Mouse (Mus musculus) left cerebral cortex, adult 18-20 months (tissue): ENCODE data around the gene Rassf9. TPM values are rescaled to one million over a fixed set of nuclear protein-coding genes. Genes with fewer than 3 reads are reported as not detected.
A peak's percentile ranks its signal among the peaks of the same experiment; 100 is the strongest.

Experiments
- DNase-seq, 2 experiments: peaks; one replicate each; pipeline ENCODE4 v3.0.0; 2021 to 2022; ENCODE audit warnings: low spot score in 2 of 2, mixed read lengths in 1 of 2
- long read RNA-seq, 2 experiments: library from polyadenylated mRNA; stranded (forward); transcript quantifications; one replicate each; pipeline ENCODE4 v2.0.0; 2021
- total RNA-seq, 2 experiments: library from RNA; stranded (reverse); gene quantifications; 2 replicates each; pipeline ENCODE4 v1.2.3; 2021

The Rassf9 gene
- total RNA-seq: 1 to 10 TPM; 1.4 to 1.6 TPM
- long read RNA-seq, experiment 1, full-length matches to known transcripts: 1 of 2 reads
- long read RNA-seq, experiment 1, partial matches to known transcripts: 0 of 2 reads
- long read RNA-seq, experiment 1, other reads (novel, unspliced or antisense): 1 of 2 reads
- long read RNA-seq, experiment 2, full-length matches to known transcripts: 2 of 3 reads
- long read RNA-seq, experiment 2, partial matches to known transcripts: 0 of 3 reads
- long read RNA-seq, experiment 2, other reads (novel, unspliced or antisense): 1 of 3 reads

DNA sequence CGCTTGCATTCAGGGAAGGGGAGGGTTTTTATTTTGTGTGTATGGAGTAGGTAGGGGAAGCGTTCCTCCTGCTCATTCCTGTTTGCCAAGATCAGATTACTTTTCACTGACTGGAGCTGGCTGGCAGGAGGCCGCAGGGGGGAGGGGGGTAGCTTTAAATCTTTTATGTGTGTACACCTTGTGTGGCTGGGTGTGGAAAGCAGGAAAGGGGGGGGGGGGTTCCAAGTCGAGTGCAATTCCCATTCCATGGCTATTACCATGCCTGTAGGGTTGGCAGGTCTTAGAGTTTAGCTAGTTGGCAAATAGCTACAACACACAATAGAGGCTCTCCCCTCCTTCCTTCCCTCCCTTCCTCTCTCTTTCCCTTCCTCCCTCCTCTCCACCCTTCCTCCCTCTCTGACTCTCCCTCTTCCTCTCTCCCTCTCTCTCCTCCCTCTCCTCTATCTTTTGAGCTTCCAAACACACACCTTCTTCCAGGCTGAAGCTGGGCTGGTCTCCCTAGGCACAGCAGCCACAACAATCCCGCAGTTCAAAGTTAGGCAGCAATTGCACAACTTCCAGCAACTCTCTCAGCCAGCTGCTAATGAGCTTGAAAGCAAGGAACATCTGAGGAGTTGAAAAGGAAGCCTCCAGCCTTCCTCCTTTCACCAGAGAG lies at the start of gene Rassf9:
Gene Rassf9, plus strand, starts transcription at position 416 of the 655 bp plus-strand sequence.
- no peak for DNase-seq

DNA sequence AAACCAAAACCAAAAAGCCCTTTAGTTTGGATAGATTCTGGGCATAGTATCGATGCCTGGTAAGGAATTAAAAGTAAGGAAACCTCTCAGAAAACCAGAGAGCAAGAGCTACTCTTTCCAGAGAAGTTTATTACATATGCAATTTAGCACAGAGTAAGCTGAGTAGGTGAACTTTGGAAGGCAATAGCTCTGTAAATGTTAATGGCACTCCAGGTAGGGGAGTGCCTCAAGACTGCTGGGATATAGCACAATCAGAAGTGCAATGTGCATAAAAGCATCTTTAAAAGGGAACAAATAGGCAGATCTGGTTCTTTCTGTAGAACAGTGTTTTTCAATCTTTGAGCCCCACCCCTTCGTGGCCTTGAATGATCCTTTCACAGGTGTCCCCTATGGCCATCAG lies 42.6 kb upstream of the Rassf9 start:
- no peak for DNase-seq

GRCm38 (mm10) chr10:102490386-102490785 lies 21.6 kb upstream of the Rassf9 start, which contains the start of gene Nts:
Nts (minus strand) TSS chr10:102490486.
- DNase-seq: no peak

DNA sequence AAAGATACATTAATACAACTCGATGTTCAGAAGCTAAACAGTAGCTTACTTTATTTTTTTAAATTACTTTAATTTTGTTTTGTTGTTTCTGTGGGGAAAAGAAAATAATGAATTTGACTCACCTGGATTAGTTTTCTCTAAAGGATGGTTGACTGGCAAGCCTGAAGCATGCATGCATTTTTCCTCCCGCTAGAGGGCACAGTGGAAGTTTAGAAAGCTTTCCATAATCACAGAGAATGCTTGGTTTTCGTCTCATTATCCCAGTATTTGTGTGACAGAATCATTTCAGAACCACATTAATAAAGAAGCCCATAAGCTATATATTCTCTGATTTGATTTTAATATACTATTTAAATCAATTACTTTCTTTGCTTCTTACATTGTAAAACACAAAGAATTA lies 20.2 kb upstream of the Rassf9 start:
- DNase-seq: peak; percentile 59 to 63

DNA sequence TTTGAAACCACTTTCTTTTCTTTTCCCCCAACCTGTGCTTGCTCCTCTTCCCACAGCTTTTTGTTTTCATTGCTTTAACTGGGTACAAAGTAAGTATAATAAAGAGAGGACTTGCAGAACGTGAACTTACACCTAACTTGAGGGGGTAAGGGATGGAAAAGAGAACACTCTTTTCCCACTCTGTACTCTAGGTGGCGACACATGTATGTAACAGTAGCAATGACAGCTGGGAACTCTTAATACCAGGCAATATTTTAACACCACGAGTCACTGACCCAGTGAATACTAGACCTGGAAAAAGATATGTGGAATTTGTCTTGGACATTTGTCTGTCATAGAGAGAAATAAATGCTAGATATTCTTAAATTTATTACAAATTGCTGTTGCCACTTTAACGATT lies 13.3 kb upstream of the Rassf9 start:
- peak in 1 of 2 experiments; percentile 9 for DNase-seq

DNA sequence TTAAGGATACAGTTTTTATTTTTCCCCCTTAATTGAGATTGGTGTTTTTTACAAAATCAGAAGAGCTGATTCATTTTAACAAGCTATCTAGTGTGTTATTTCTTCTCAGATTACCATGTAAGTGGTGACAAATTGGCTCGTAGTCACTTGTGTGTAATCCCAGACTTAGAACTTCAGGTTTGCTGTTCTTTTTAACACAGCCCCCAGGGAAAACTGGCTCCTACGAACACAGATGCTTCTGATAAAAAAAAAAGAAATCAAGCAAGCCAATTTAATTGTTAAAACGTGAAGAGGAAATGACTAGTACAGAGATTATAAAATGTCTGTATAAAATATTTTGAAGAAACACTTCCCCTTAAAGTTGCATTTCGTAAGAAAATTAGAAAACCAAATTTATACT lies 4.6 kb upstream of the Rassf9 start:
- no peak for DNase-seq

- DNase-seq: no peak
These were observed 588 bp upstream of the Rassf9 start for GRCm38 (mm10) chr10:102511461-102511806.

- DNase-seq: no peak
These were observed 2.1 kb downstream of the Rassf9 start for GRCm38 (mm10) chr10:102514159-102514558.

- no peak for DNase-seq
These were observed 15.9 kb downstream of the Rassf9 start for GRCm38 (mm10) chr10:102527901-102528300.

- DNase-seq: no peak
These were observed 41.9 kb downstream of the Rassf9 start for GRCm38 (mm10) chr10:102553941-102554340.

- DNase-seq: no peak
These were observed 50.5 kb downstream of the Rassf9 start for GRCm38 (mm10) chr10:102562488-102562887.

DNA sequence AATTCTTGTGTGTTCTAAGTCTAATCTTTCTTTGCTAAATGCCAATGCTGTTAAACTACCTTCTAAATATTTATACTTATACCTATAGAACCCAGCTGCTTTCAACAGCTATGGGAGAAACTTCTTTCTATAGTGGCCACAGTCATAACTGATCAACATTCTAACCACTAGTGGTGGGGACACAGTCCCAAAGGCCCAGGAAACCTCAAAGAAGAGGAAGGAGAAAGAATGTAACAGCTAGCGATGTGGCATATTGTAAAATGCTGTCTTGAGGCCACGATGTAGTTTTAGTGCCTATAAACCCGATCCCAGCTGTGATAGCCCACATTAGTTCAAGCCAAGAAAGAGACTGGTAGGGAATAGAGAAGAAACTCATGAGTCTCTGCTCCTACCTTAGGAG lies 65.9 kb downstream of the Rassf9 start:
- no peak for DNase-seq

DNA sequence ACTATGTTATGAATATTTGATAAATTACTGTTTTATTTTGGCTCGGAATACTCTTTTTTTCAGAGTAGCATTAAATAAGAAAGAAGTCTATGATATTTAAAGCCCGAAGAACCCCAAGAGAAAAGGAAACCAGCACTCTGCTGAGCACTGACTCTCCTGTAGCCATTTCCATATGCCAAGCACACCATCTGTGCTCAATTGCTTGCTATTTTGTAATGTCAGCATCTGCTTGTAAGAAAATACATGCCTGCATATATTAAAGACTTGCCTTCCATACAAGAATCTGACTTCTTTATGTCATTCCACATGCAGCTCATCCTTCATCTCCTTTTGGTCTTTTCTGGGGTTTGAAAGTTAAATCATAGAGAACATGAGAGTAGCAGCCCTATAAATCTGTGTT lies 82.3 kb downstream of the Rassf9 start:
- DNase-seq: peak in 1 of 2 experiments; percentile 5

Other genes with a start within 250 kb of the Rassf9 start
- gene Nts, start 21.7 kb upstream of the Rassf9 start, total RNA-seq: 1 to 10 TPM; 6.2 TPM